Mouse (Mus musculus) myocyte (in vitro differentiated cells): ENCODE measurements around the gene Zfp523.

Source experiments
- CEBPB ChIP-seq: IDR thresholded peaks from 2 replicates; pipeline ENCODE4 v1.6.1; 2011; ENCODE audit warnings: mild to moderate bottlenecking, moderate library complexity; ENCODE audit not compliant: poor library complexity, insufficient read depth, severe bottlenecking
- E2F4 ChIP-seq: IDR thresholded peaks from one replicate; pipeline ENCODE4 v1.6.1; 2011; ENCODE audit warnings: mild to moderate bottlenecking, control low read depth, moderate library complexity; ENCODE audit not compliant: insufficient read depth
- MAX ChIP-seq: IDR thresholded peaks from one replicate; pipeline ENCODE4 v1.6.1; 2011; ENCODE audit warnings: low read depth, mild to moderate bottlenecking, control low read depth
- MYOD1 ChIP-seq, 3 experiments: IDR thresholded peaks; one replicate each; pipeline ENCODE4 v1.6.1; 2011; ENCODE audit warnings: control low read depth in 2 of 3, low read depth in 2 of 3, mild to moderate bottlenecking in 2 of 3, moderate library complexity in 1 of 3; ENCODE audit not compliant: insufficient read length in 2 of 3, control insufficient read depth in 1 of 3
- MYOG ChIP-seq, 3 experiments: IDR thresholded peaks; one replicate each; pipeline ENCODE4 v1.6.1; 2011; ENCODE audit warnings: control low read depth in 2 of 3, low read depth in 2 of 3, mild to moderate bottlenecking in 2 of 3; ENCODE audit not compliant: insufficient read length in 2 of 3, control insufficient read depth in 1 of 3, insufficient read depth in 1 of 3
- POLR2A ChIP-seq: IDR thresholded peaks from one replicate; pipeline ENCODE4 v1.6.1; 2011; ENCODE audit warnings: low read depth, mild to moderate bottlenecking, control low read depth, moderate library complexity; ENCODE audit not compliant: insufficient read length
- POLR2AphosphoS2 ChIP-seq: IDR thresholded peaks from one replicate; pipeline ENCODE4 v1.6.1; 2011; ENCODE audit warnings: low read depth, control low read depth; ENCODE audit not compliant: insufficient read length
- REST ChIP-seq: IDR thresholded peaks from one replicate; pipeline ENCODE4 v1.6.1; 2011; ENCODE audit warnings: mild to moderate bottlenecking, control low read depth, moderate library complexity; ENCODE audit not compliant: insufficient read depth, insufficient read length
- SRF ChIP-seq: IDR thresholded peaks from one replicate; pipeline ENCODE4 v1.6.1; 2011; ENCODE audit warnings: low read depth; ENCODE audit not compliant: control insufficient read depth, insufficient read length
- TCF12 ChIP-seq: IDR thresholded peaks from one replicate; pipeline ENCODE4 v1.6.1; 2011; ENCODE audit warnings: mild to moderate bottlenecking, control low read depth; ENCODE audit not compliant: poor library complexity, insufficient read depth, severe bottlenecking
- TCF3 ChIP-seq: IDR thresholded peaks from one replicate; pipeline ENCODE4 v1.6.1; 2011; ENCODE audit warnings: low read depth, control low read depth; ENCODE audit not compliant: insufficient read length
- USF1 ChIP-seq: IDR thresholded peaks from one replicate; pipeline ENCODE4 v1.6.1; 2011; ENCODE audit warnings: low read depth, mild to moderate bottlenecking, control low read depth, moderate library complexity

- TF ChIP-seq POLR2A (no peak), CEBPB (no peak), E2F4 (no peak), REST (no peak), MYOG (IDR thresholded peaks at IDR 0.05; ENCODE audit: control insufficient read depth in 1 of 3, insufficient read depth in 1 of 3, insufficient read length in 2 of 3, low read depth in 2 of 3) (no peak), SRF (no peak), POLR2AphosphoS2 (no peak), TCF3 (no peak), MAX (no peak), TCF12 (no peak), USF1 (no peak), MYOD1 (IDR thresholded peaks at IDR 0.05; ENCODE audit: control insufficient read depth in 1 of 3, insufficient read length in 2 of 3, low read depth in 2 of 3) (no peak)
These were observed 41.1 kb downstream of the Zfp523 start for GRCm38 (mm10) chr17:28217721-28218649.
